Mouse (Mus musculus) heart, postnatal 10 days (tissue): ENCODE measurements around the gene Pcp4. TPM values are rescaled to one million over a fixed set of nuclear protein-coding genes. Genes with fewer than 3 reads are reported as not detected.

Experiments
- DNase-seq, 2 experiments: peaks; one replicate each; pipeline ENCODE4 v3.0.0; 2021
- intact Hi-C: fragments of 180-260 bp; cut with DNase I; formaldehyde crosslinking; loops from one replicate; pipeline ENCODE4 v1.15.1; 2025
- total RNA-seq, 2 experiments: library from RNA; stranded (reverse); gene quantifications; 2 replicates each; pipeline ENCODE4 v1.2.3; 2021

Gene Pcp4
- total RNA-seq, 2 experiments from 2014 or later = 2.6 TPM

DNA sequence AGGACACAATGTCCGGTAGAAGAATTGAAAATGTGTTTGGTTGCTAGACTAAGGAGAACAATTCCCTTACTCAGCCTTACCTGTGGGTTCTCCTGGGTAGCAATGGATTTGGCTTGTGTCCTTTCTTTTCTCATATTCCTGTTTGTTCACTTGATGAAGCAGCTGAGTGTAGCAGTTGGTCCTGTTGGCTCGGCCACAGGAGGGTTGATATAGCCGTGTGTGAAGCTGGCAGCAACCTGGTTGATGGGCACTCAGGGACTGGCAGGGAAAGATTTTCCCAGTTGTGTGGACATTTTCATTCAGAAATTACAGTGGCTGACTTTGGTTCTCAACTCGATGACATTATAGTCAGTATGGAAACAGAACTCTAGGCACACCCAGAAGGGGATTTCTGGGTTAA lies 14.4 kb downstream of the Pcp4 start:
- intact Hi-C loops = no loop called here
- no peak for DNase-seq

DNA sequence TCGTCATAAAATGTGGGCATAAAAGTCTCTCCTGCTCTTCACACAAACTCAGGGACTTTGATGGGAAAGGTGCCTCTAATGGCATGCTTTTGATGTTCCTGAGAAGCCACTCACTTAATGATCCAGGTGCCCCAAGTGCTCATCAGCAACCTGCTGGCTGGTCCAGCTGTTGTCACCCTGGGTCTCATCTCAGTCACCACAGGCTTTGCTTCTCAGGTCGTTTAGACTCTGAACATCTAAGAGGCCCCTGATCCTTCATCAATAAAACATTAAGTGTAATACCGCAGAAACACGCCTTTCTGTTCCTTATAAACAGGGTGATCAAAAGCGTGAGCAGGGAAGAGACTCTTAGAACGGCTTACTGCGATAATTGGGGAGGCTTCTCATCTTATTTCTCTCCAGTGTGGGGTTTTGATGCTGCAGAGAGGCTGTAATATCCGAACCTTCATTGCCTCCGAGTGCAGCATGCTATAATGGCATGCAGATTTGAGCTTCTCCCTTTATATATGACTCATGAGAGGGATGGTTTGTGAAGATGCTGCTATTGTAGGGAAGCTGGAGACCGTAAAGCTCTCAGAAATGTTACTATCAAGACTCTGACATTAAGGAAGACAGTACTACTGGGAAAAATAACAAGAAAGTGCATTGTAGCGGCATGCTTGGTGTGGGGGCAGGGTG lies 19.7 kb downstream of the Pcp4 start:
- intact Hi-C loops = no loop called here
- no peak for DNase-seq

DNA sequence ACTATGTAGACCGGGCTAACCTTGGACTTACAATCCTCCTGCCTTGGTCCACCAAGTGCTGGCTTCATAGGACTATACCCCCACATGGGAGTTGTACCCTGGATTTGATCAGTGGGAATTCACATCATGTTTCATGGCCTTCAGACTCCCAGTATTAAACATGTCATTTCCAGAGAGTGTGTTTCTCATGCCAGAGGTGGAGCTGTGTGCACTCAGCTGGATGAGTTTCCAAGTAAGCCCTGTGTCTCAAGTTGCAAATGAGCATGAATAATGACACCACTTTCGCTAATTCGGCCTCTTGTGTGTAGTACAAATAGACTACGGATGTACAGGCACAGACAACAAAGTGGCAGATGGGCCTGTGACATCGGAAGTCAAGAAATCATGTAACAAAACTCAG lies 20.6 kb downstream of the Pcp4 start:
- no peak for DNase-seq

DNA sequence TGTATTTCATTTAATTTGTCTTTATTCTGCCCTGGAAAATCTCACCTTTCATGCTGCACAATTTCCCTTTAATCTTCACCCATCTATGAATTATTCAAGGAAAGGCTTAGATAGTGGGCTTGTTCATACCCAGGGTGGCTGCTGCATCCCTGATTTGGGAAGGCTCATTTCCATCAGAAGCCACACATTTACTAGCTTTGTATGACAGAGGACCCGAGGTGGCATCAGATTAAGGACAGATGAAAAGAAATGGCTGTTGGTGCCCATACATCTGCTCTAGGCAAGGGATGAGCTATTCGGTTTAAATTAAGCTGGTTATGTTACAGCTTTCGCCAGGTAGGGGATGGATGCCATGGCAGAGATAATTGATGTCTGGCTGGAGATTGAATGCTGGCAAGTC lies 24.1 kb downstream of the Pcp4 start:
- intact Hi-C loops = no loop called here
- DNase-seq = no peak

More for the DNA sequence above, 20.6 kb downstream of the Pcp4 start:
- intact Hi-C loops = no loop called here

DNA sequence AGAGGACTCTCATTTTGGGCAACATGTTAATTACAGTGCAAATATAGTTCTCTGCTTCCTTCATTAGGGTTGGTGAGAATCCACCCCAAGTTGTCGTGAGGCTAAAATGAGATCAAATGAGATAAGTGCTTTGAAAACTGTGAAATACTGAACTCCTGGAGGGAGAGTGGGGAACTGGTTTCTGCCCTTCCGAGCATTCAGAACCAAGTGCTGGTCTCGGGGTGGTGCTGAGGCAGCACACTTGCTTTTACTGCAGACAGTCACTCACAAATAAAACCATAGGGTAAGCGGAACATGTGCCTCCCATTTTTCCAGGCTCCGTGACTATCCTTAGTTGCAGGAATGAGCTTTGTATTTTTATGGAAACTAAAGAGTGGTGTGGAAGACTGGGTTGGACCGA lies 26.7 kb downstream of the Pcp4 start:
- intact Hi-C loops = no loop called here
- no peak for DNase-seq

DNA sequence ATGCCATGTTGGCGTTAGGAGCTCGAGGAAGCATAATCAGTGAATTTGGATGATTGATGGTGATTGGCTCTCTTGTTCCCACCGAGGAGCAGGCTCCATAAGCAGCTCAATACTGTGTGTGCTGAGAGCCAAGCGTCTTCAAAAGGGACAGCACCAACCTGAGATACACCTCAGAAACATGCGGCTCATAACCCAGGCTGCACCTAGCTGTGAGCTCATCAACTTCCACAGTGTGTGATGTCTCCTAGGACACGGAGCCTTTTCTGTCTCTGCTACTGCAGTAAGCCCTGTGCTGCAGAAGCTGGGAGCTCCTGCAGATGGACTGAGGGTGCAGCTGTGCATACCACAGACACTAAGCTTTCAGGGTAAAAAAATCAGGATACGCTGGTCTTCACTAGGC lies 31.5 kb downstream of the Pcp4 start:
- intact Hi-C loops = no loop called here
- no peak for DNase-seq

DNA sequence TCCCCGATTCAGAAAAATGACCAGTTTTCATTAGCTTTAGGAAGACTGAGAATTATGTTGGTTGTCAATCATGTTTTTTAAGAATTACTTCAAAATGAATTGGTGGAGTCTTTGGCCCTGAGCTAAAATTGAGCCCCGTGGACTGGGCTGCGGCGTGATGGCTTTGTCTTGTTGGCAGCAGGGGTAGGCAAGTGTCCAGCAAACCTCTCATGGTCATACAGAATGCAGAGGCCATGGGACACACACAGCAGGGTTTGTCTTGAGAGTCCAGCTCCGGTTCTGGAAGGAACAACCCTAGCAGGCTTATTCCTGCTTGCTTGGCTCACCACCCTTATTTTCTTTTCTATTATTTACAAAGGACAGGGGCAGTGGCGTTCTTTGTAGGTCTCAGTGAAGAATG lies 33.8 kb downstream of the Pcp4 start:
- intact Hi-C loops = no loop called here
- DNase-seq = peak in 1 of 2 experiments; percentile 4

DNA sequence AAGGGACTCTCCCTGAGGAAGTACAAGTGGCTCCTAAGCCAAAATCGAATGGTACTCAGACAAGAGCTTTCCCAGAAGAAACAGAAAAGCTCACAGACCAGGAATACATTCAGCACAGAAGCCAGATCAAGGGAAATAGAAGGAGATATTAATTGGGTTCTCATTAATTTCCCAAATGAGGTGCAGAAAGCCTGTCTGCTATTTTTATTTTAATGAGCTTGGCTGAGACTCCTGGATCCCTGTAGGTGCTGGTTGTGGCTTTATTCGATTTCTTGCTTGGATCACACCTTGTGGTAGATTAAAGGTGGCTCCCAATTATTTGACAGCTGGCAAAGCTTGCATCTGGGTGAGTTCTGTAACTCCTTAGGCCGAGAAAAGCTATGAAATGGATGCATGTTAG lies 35.2 kb downstream of the Pcp4 start:
- DNase-seq = no peak
- intact Hi-C loops = no loop called here

DNA sequence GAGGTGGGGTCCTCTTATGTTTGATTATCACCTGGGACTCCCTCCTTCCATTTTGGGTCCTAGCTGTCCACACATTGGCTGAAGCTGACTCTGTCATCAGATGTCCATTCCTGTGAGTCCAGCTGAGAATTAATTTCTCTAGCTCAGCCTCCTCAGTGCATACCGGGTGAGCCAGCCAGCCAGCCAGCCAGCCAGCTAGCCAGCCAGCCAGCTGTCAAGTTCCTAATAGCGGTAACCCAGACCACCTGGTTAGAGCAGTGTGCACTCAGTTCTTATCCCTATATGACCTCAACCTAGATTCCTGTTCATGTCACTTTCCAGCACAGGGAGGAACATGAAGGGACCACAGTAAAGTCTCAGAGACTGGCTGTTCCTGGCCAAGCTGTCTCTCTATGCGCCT lies 47.1 kb downstream of the Pcp4 start:
- intact Hi-C loops = loop anchor here (2.0 kb wide), 1 partner anchor 18 kb away; no protein-coding TSS in a partner anchor
- DNase-seq = peak; percentile 18 to 37

DNA sequence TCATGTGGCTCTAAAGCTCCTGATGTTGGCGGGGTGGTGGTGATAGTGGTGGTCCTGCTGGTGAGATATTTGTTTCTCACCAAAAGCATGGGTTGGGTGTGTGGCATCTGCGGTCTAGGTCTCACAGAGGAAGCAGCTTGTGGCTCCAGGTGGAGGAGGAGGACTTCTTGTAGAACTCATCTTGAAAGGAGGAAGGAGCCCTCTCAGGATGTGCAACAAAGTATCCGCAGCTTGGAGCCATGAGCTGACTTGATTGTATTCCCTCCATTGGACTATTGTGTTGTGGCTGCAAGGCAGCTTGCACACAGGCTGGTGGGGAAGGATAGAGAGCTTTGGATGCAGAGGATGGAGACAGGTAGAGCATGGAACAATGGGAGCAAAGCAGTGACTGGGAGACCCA lies 60.1 kb downstream of the Pcp4 start:
- intact Hi-C loops = no loop called here
- no peak for DNase-seq

DNA sequence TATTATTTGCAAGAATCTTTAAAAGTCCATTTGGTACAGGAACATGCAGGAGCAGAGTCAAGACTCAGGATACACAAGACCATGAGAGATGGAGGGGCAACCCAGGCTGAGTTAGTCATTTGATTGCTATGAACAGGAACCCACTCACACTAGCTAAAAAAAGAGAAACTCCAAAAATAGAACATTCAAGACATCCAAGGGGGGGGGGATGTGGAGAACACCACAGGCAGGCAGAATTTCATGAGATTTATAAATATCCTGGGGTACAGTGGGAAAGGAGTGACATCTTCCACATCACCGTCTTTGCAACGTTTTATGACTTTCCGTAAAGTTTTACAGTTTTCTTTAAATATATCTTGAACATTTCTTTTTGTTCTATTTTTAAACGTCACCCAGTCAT lies 61.1 kb downstream of the Pcp4 start:
- intact Hi-C loops = no loop called here

DNA sequence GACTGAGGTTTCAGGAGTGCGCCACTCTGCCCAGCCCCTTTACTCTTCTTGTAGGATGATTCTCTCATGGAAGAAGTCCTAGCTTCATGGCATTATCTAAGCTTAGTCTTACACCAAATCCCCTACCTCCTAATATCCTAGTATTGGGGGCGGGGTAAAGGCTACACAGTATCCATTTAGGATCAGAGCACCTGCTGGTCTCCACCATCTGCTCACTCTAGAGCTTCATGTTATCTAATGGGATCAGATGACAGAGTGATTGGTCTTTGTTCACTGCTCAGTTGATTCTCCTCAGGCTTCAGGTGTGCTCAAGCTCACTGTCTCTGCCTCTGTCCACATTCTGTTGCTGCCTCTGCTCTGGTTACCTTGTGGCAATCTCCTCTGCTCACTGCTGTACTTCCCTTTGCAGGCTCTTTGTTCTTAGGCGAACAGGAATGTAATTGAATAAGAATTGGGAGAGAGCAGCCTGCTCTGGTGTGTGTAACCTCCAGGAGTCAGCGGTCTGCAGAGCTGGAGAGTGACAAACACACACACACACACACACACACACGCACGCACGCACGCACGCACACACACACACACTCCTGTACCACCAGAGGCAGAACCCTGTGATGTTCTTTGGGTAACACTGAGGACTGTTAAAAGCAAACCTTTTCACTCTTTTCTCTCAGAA lies 62.6 kb downstream of the Pcp4 start:
- intact Hi-C loops = loop anchor here (1.0 to 5.0 kb wide), 2 partner anchors 63 to 76 kb away; partner anchors contain the start of gene Pcp4
- no peak for DNase-seq

More for the DNA sequence above, 61.1 kb downstream of the Pcp4 start:
- no peak for DNase-seq

DNA sequence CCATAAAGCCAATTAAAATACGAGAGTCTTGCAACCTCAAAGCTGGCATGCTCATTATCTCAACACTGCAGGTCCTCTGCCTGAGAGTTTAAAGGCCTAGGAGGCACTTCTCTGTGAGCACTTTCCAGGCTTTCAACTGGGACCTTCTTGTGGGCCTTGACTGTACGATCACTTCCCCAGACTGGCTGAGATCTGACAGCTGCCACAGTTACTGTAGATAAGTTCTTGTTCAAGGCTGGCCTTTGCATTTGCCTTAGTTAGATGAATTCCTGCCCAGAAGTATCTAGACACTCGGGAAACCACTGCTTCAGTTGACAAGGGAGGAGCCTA lies 63.1 kb downstream of the Pcp4 start:
- intact Hi-C loops = loop anchor here (5.0 kb wide), 1 partner anchor 63 kb away; the partner anchor contains the start of gene Pcp4
- no peak for DNase-seq

DNA sequence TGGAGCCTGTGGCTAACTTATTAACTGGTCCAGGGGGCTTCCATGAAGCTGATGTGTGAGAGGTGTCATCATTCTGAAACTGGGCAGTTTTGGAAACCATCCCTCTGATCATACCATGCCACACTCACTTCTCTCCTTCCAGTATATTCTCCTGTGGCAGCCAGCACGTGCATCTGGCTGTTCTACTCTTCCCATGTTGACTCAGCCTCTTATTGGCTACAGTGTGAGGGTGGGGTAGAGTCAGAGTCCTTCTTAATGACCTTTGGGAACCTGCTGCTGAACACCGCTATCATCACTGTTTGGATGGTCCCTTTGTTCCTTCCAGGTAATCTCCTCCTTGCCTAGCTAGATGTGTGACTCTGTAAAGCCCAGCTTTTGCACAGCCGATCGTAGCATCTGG lies 63.6 kb downstream of the Pcp4 start:
- no peak for DNase-seq
- intact Hi-C loops = loop anchor here (5.0 kb wide), 1 partner anchor 64 kb away; the partner anchor contains the start of gene Pcp4

DNA sequence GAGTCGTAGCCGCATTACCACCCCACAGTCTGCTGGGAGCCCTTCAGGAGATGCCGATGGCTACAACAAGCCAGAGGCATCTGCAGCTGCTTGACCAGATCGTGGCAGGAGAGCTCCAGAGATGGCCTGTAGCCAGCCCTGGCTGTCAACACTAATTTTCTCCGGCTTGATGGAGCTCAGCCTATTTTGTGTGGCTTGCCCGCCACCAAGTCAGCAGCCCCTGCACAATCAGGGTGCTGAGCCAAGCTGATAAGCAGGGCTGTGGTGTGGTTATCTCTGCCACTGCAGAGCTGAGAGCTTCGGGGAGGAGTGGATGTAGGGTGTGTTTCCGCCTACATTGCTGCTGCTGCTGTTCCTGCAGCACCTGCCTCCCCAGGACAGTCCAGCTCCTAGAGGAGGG lies 66.3 kb downstream of the Pcp4 start:
- intact Hi-C loops = loop anchor here (2.0 to 5.0 kb wide), 3 partner anchors 19 to 137 kb away; partner anchors contain the start of gene Pcp4
- peak; percentile 87 to 89 for DNase-seq

DNA sequence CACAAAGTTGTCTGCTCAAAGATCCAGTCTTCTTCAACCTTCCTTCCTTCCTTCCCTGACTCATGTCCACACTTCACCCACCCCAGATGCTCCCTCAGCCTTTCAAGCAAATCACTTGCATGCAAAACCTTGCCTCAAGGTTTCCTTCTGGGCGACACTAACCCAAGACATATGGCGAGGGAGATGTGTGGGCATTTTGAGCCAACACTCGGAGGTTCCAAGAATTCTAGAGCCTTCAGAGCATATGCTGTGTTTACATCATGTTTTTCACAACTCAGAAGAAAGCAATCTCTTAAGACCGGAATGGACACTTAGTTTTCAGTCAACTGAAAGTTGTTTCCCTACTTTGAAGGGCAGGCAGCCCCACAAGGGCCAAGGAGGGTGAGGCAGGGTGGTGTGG lies 67.9 kb downstream of the Pcp4 start:
- no peak for DNase-seq
- intact Hi-C loops = loop anchor here (2.0 kb wide), 1 partner anchor 136 kb away; no protein-coding TSS in a partner anchor

DNA sequence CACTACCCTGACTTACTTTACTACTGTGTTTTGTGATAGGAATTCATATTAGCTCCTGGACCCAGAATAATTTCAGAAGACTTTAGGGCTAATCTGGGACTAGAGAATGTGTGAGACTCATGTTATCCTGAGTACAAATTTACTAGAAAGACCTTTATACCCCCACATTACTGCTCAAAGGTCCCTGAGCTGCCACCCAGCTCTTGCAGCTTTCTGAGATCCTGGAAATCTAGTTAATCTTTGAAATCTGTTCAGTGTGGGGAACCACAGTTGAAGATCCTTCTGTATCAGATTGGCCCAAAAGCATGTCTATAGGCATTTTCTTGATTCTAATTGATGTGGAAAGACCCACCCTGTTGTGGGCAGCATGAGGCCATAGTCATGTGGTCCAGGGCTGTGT lies 69.0 kb downstream of the Pcp4 start:
- DNase-seq = no peak
- intact Hi-C loops = no loop called here

DNA sequence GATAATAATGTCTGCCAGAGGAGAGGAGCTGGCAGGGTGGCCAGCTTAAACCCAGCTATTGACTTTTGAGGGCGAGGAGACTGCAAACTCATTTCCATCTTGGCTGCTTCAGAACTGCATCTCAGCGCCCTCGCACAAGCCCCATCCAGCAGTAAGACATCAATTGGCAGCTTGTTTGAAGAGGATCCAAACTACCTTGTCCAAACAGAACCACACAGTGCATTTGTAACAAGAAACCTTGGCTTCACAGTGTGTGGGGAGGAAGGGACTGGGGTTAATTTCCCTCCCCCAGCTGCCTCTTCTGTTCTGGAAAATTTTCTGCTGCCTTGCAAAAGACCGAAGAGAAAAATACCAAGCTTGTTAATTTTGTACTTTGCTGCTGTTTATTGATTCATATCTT lies 71.7 kb downstream of the Pcp4 start:
- intact Hi-C loops = no loop called here
- no peak for DNase-seq

DNA sequence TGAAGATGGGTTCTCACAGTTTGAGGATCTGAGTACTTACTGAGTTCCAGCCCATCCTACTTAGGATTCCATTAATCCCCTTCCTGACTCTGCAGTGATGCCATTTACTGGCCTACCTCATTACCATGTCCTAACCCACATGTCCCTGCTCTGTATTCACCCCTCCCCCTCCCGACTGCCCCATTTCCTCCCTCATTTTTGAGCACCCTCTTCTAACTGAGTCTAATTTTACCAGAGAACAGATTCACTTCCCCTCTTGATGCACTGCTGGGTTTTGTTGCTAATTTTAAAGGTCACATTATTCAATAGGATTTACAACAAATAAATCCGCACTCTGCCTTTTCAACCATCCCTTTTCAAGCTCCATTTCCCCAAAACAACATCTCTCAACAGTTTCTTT lies 73.7 kb downstream of the Pcp4 start:
- intact Hi-C loops = no loop called here
- peak in 1 of 2 experiments; percentile 16 for DNase-seq

DNA sequence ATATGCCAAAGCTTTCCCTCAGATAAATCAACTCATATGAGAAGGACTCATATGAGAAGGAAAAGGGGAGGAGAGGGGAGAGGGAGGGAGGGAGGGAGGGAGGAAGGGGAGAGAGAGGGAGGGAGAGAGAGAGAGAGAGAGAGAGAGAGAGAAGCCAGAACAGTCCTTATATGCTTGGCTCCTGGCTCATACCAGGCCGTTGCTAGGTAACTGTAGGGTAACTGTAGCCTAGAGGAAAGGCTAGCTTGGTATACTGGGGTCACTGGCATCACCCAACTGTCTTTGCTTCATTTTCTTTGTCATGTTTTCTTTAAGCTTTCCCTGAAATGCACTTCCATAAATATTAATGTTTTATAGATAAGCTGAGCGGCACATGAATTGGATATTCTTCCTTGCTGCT lies 85.3 kb downstream of the Pcp4 start:
- DNase-seq = no peak
- intact Hi-C loops = no loop called here

DNA sequence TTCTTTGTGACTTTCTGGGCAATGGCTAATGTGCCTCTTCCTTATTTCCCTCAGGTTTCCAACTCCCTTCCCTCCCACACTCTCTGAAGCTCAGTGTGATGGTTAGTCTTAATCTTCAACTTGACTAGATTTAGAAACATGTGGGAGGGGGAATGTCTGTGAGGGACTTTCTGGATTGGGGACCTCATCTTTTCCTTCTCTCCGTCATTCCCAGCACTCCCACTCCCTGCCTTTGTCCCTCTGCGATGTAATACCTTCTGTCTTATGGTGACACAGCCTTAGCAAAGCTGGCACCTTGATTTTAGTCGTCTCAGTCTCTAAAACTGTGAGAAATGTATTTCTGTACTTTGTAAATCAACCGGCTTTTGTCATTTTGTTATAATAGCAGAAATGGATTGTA lies 88.0 kb downstream of the Pcp4 start:
- DNase-seq = no peak
- intact Hi-C loops = no loop called here

DNA sequence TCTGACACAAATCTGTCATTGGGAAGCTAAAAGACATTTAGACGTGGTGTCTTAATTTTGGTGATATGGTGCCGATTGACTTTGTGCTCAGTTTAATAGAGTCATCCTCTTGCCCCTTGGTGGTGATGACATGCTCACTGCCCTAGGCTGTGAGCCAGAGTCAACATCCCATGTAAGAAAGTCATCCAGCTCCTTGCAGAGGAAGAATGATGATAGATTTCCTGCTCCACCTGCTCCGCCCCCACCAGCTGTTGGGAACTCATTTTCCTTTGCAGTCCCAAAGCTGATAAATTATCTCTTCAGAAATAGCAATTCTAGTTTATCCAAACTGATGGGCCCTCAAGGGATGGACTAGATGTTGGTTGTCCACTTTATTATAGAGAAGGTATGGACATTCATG lies 89.2 kb downstream of the Pcp4 start:
- intact Hi-C loops = no loop called here
- peak in 1 of 2 experiments; percentile 6 for DNase-seq
